In genomic region chr10:81173132-81173531, GRCm38 (mm10) we compare ENCODE assay signal across 8 mouse cellular contexts. TPM values are rescaled to one million over a fixed set of nuclear protein-coding genes. Genes with fewer than 3 reads are reported as not detected.
DNase-seq lines count a peak whose midpoint lies in the region; ATAC-seq lines count a peak whose summit lies in the region.

No protein-coding gene starts in this region.

- H3K36me3 ChIP-seq in embryonic facial prominence, embryonic 14.5 days (ENCODE audit: control insufficient read depth, insufficient read depth, low read length), result peaks cover 11% of the 10 kb centered on the region
- H3K36me3 ChIP-seq in heart, embryonic 11.5 days (ENCODE audit: control insufficient read depth, insufficient read depth, low read length), result peaks cover 8% of the 10 kb centered on the region
- peaks cover 11% of the 10 kb centered on the region for H3K36me3 ChIP-seq in liver, embryonic 12.5 days

- DNase-seq in B cell, adult 2 months, result peak; percentile 87 to 88
- peak; percentile 88 for DNase-seq in adrenal gland, postnatal 36 days
- peak; percentile 83 for DNase-seq in embryonic facial prominence, embryonic 14.5 days (ENCODE audit: low spot score)
- DNase-seq in kidney, adult 9 months, result peak; percentile 83
- DNase-seq in naive thymus-derived CD4-positive, alpha-beta T cell, adult 2 months (ENCODE audit: low read depth), result peak; percentile 94
- peak; percentile 76 to 84 for DNase-seq in spleen, postnatal 36 days (ENCODE audit: low spot score in 2 of 2)

- peak overlapping the region; percentile 49 for H3K4me2 ChIP-seq in embryonic facial prominence, embryonic 14.5 days (ENCODE audit: low read depth, low read length)
- H3K4me2 ChIP-seq in heart, embryonic 11.5 days, result peak overlapping the region; percentile 42
- peak overlapping the region; percentile 54 for H3K4me2 ChIP-seq in liver, embryonic 12.5 days

- peak overlapping the region; percentile 60 for H3K9ac ChIP-seq in embryonic facial prominence, embryonic 14.5 days (ENCODE audit: low read depth, low read length)
- H3K9ac ChIP-seq in heart, embryonic 11.5 days (ENCODE audit: low read depth, low read length), result peak overlapping the region; percentile 39
- peak overlapping the region; percentile 59 for H3K9ac ChIP-seq in liver, embryonic 12.5 days

- no peaks in the 10 kb centered on the region for H3K27me3 ChIP-seq in embryonic facial prominence, embryonic 14.5 days (replicated peaks; ENCODE audit: control insufficient read depth, insufficient read depth, low read length)
- H3K27me3 ChIP-seq in heart, embryonic 11.5 days (ENCODE audit: control insufficient read depth, insufficient read depth, low read length), result no peaks in the 10 kb centered on the region
- no peaks in the 10 kb centered on the region for H3K27me3 ChIP-seq in liver, embryonic 12.5 days (replicated peaks)

- H3K4me3 ChIP-seq in embryonic facial prominence, embryonic 14.5 days (ENCODE audit: low read depth, low read length), result no peak overlapping the region
- H3K4me3 ChIP-seq in heart, embryonic 11.5 days (ENCODE audit: low read depth, low read length), result 0 out of 2 replicates have a peak overlapping the region, but pooled peaks have one; percentile 4
- H3K4me3 ChIP-seq in liver, embryonic 12.5 days, result peak overlapping the region; percentile 27; the same call in 1 of the 2 replicates

- H3K9me3 ChIP-seq in embryonic facial prominence, embryonic 14.5 days (ENCODE audit: control insufficient read depth, low read length), result no peaks in the 10 kb centered on the region
- H3K9me3 ChIP-seq in heart, embryonic 11.5 days (replicated peaks; ENCODE audit: control insufficient read depth, low read length), result no peaks in the 10 kb centered on the region
- no peaks in the 10 kb centered on the region for H3K9me3 ChIP-seq in liver, embryonic 12.5 days (replicated peaks)

- peak; percentile 20; the same call in 1 of the 2 replicates for ATAC-seq in embryonic facial prominence, embryonic 14.5 days (ENCODE audit: low read depth)
- no peak; the same call in 1 of the 2 replicates for ATAC-seq in heart, embryonic 11.5 days (replicated peaks; ENCODE audit: insufficient number of reproducible peaks, low FRiP score, low TSS enrichment)
- peak; percentile 24; the same call in 1 of the 2 replicates for ATAC-seq in liver, embryonic 12.5 days

- 8% methylated on average over 21 of the region's 21 CpGs for WGBS in embryonic facial prominence, embryonic 14.5 days
- WGBS in heart, embryonic 11.5 days (ENCODE audit: insufficient replicate concordance), result 11% methylated on average over 21 of the region's 21 CpGs
- 6% methylated on average over 21 of the region's 21 CpGs for WGBS in liver, embryonic 12.5 days (ENCODE audit: insufficient replicate concordance)

- H3K4me1 ChIP-seq in embryonic facial prominence, embryonic 14.5 days (ENCODE audit: control insufficient read depth, insufficient read depth, low read length), result peaks cover 20% of the 10 kb centered on the region
- peaks cover 23% of the 10 kb centered on the region for H3K4me1 ChIP-seq in heart, embryonic 11.5 days (ENCODE audit: control insufficient read depth, insufficient read depth, low read length)
- peaks cover 60% of the 10 kb centered on the region for H3K4me1 ChIP-seq in liver, embryonic 12.5 days

- H3K27ac ChIP-seq in embryonic facial prominence, embryonic 14.5 days (replicated peaks; ENCODE audit: low read depth, low read length), result peak overlapping the region; percentile 88
- H3K27ac ChIP-seq in heart, embryonic 11.5 days (ENCODE audit: low read depth, low read length), result peak overlapping the region; percentile 79
- H3K27ac ChIP-seq in liver, embryonic 12.5 days, result peak overlapping the region; percentile 77

RNA-seq across cellular contexts. Expression of gene Eef2, which starts 3.3 kb away (rescaled TPM):
- 1,000 to 10,000 TPM; 1,540 to 1,602 TPM for total RNA-seq in adrenal gland, postnatal 36 days (2021)
- polyA plus RNA-seq in embryonic facial prominence, embryonic 14.5 days (2014; fragmentation: Nextera tagmentation; extraction: Ambion mirVana), result 549 and 578 TPM in 2 replicates
- polyA plus RNA-seq in heart, embryonic 11.5 days (2014; fragmentation: Nextera tagmentation; extraction: Ambion mirVana), result 313 and 338 TPM in 2 replicates
- polyA plus RNA-seq in liver, embryonic 12.5 days (2016; fragmentation: Nextera tagmentation; extraction: Ambion mirVana), result 440 and 450 TPM in 2 replicates

RNA-seq across cellular contexts. Expression of gene Pias4, which starts 5.4 kb away (rescaled TPM):
- total RNA-seq in adrenal gland, postnatal 36 days (2021), result 10 to 100 TPM; 26.7 to 28.2 TPM
- 33.2 and 35.6 TPM in 2 replicates for polyA plus RNA-seq in embryonic facial prominence, embryonic 14.5 days (2014; fragmentation: Nextera tagmentation; extraction: Ambion mirVana)
- polyA plus RNA-seq in heart, embryonic 11.5 days (2014; fragmentation: Nextera tagmentation; extraction: Ambion mirVana), result 39.4 and 39.7 TPM in 2 replicates
- polyA plus RNA-seq in liver, embryonic 12.5 days (2016; fragmentation: Nextera tagmentation; extraction: Ambion mirVana), result 28.9 and 29.7 TPM in 2 replicates

RNA-seq across cellular contexts. Expression of gene Dapk3, which starts 9.7 kb away (rescaled TPM):
- 10 to 100 TPM; 77.1 to 78.2 TPM for total RNA-seq in adrenal gland, postnatal 36 days (2021)
- 53.4 and 58.3 TPM in 2 replicates for polyA plus RNA-seq in embryonic facial prominence, embryonic 14.5 days (2014; fragmentation: Nextera tagmentation; extraction: Ambion mirVana)
- polyA plus RNA-seq in heart, embryonic 11.5 days (2014; fragmentation: Nextera tagmentation; extraction: Ambion mirVana), result 44.1 and 47.4 TPM in 2 replicates
- polyA plus RNA-seq in liver, embryonic 12.5 days (2016; fragmentation: Nextera tagmentation; extraction: Ambion mirVana), result 41.7 TPM in 2 replicates

RNA-seq across cellular contexts. Expression of gene 4930442H23Rik, which starts 10.5 kb away (rescaled TPM):
- total RNA-seq in adrenal gland, postnatal 36 days (2021), result not detected
- polyA plus RNA-seq in embryonic facial prominence, embryonic 14.5 days (2014; fragmentation: Nextera tagmentation; extraction: Ambion mirVana), result not detected in 2 replicates
- 0.21 TPM in 1 of 2 replicates, not detected in the other for polyA plus RNA-seq in heart, embryonic 11.5 days (2014; fragmentation: Nextera tagmentation; extraction: Ambion mirVana)
- polyA plus RNA-seq in liver, embryonic 12.5 days (2016; fragmentation: Nextera tagmentation; extraction: Ambion mirVana), result not detected in 2 replicates

RNA-seq across cellular contexts. Expression of gene Nmrk2, which starts 28.7 kb away (rescaled TPM):
- total RNA-seq in adrenal gland, postnatal 36 days (2021), result not detected
- polyA plus RNA-seq in embryonic facial prominence, embryonic 14.5 days (2014; fragmentation: Nextera tagmentation; extraction: Ambion mirVana), result 1.2 and 1.7 TPM in 2 replicates
- polyA plus RNA-seq in heart, embryonic 11.5 days (2014; fragmentation: Nextera tagmentation; extraction: Ambion mirVana), result 2.2 and 3.6 TPM in 2 replicates
- polyA plus RNA-seq in liver, embryonic 12.5 days (2016; fragmentation: Nextera tagmentation; extraction: Ambion mirVana), result not detected in 2 replicates
